Mouse (Mus musculus): ENCODE data around the gene Chrna7.

The Chrna7 gene

GRCm38 (mm10) chr7:63060996-63061395, 151.4 kb downstream of the Chrna7 start:
- no peak for DNase-seq (ENCODE audit: low spot score)
